Mouse (Mus musculus) spleen, adult 2 months (tissue): Measurements from ENCODE around the gene Ptprt. TPM values are rescaled to one million over a fixed set of nuclear protein-coding genes. Genes with fewer than 3 reads are reported as not detected.

Experiments
- DNase-seq, 2 experiments: peaks; one replicate each; pipeline versions ENCODE4 v3.0.0 to v3.0.0-alpha.2; 2012 to 2021; ENCODE audit warnings: low spot score in 2 of 2, low read depth in 1 of 2
- H3K27ac ChIP-seq: fragments of 200-500 bp; 2 replicates; pipeline ENCODE4 v1.5.1; 2012; ENCODE audit warnings: low read length, inconsistent platforms; ENCODE audit not compliant: insufficient read depth
- H3K27me3 ChIP-seq: fragments of 200-500 bp; 2 replicates; pipeline ENCODE4 v1.6.1; 2012; ENCODE audit warnings: mild to moderate bottlenecking, moderate library complexity, low read length, inconsistent platforms; ENCODE audit not compliant: control insufficient read depth, insufficient read depth
- H3K36me3 ChIP-seq: fragments of 200-500 bp; 2 replicates; pipeline ENCODE4 v1.6.1; 2012; ENCODE audit warnings: mild to moderate bottlenecking, low read length, inconsistent platforms; ENCODE audit not compliant: control insufficient read depth, insufficient read depth
- H3K4me1 ChIP-seq: fragments of 200-500 bp; 2 replicates; pipeline ENCODE4 v1.6.1; 2011; ENCODE audit warnings: inconsistent platforms; ENCODE audit not compliant: control insufficient read depth, insufficient read depth, insufficient read length
- H3K4me3 ChIP-seq: fragments of 200-500 bp; 2 replicates; pipeline ENCODE4 v1.5.1; 2011; ENCODE audit warnings: mild to moderate bottlenecking, inconsistent platforms; ENCODE audit not compliant: insufficient read depth, insufficient read length; ENCODE audit errors: extremely low read depth
- CTCF ChIP-seq: fragments of 200-500 bp; IDR thresholded peaks from 2 replicates; pipeline ENCODE4 v1.5.1; 2011; ENCODE audit warnings: mild to moderate bottlenecking, inconsistent platforms; ENCODE audit not compliant: insufficient read depth, insufficient read length, insufficient replicate concordance; ENCODE audit errors: extremely low read depth
- POLR2A ChIP-seq: fragments of 200-500 bp; IDR thresholded peaks from 2 replicates; pipeline ENCODE4 v1.6.1; 2011; ENCODE audit warnings: low read depth, low read length, inconsistent platforms
- WGBS: fragments of 180-500 bp; shearing (Covaris S2); methylation state at CpG from one replicate; pipeline ENCODE4 v1.1.7; 2018; 5-methylcytosine and 5-hydroxymethylcytosine counted together
- polyA plus RNA-seq: library from polyadenylated mRNA; depleted of rRNA; stranded (reverse); fragments of >200 nt; gene quantifications from 2 replicates; pipeline ENCODE4 v1.2.3, GENCODE M21; 2012

Gene Ptprt
- polyA plus RNA-seq, 1 experiment = 0.25 TPM

DNA sequence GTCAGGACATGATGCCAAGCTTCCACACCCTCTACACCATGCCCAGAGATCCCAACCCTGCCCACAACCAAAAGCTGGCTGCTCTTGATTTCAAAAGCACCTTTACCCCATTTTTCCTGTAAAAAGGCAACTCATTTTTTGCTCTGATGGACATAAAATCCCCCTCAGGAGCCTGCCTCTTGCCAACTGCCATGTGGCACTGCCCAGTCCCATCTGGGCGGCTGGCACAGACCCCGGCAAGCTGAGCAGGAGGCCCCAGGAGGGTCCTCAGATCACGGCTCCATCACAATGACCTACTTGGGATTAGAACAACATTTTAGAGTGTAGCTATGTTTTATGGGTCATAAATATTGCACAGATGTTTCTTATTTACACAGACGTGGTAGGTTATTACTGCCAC is 22.3 kb downstream of the Ptprt start:
- TF ChIP-seq CTCF (no peak), POLR2A (no peak)
- Histone ChIP-seq H3K4me3 (no peak overlapping the region), H3K4me1 (no peaks in the 10 kb centered on the region), H3K36me3 (no peaks in the 10 kb centered on the region), H3K27me3 (no peaks in the 10 kb centered on the region), H3K27ac (no peak overlapping the region)
- WGBS = 92% methylated on average over 4 of the region's 4 CpGs
- no peak for DNase-seq

DNA sequence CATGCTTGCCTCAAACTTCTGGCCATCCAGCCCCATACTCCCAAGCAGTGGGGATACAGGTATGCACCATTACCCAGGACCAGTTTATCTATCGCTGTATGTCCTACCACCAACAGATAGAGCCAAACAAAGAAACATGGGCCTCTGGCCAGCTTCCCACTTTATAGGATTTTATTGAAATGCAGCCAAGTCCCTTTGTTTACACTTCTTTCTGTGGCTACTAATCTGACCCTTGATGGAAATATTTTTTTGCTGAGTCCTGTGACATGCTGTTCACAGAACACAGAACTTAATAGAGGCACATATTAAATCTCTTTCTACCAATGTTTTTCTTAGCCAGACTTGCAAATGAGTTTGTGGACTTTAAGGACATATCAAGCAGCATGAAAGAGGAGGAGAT is 23.4 kb downstream of the Ptprt start:
- 93% methylated on average over 1 of the region's 1 CpGs for WGBS
- no peaks in the 10 kb centered on the region for H3K36me3 ChIP-seq
- no peak for DNase-seq
- no peaks in the 10 kb centered on the region for H3K4me1 ChIP-seq
- TF ChIP-seq POLR2A = no peak
- TF ChIP-seq CTCF = no peak
- H3K27ac ChIP-seq = no peak overlapping the region
- no peak overlapping the region for H3K4me3 ChIP-seq
- H3K27me3 ChIP-seq = no peaks in the 10 kb centered on the region

DNA sequence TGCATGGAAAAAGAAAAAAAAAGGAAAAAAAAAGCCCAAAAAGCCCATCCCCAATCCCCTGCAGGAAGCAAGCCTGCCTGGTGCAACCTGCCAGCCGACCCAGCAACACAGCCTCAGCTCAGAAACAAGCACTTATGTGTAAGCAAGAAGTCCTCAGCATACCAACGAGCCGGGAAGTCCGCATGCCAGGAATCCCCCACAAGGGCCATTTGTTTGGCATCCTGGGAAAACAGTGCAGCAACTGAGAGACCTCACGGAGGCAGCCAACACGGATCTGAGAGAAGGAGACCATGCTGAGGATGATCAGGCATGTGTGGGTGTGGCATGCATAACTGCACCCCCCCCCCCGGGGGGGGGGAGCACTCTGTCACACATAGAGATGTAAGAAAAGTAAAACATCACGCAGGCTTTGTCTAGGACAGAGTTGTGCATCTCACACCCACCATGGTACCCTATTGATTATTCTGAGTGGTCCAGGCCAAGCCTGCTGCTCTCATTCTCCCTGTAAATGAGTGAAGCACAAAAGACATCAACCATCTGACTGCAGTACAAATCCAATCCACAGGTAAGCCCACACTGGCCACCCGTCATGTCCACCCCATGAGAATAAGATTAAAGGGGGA is 24.4 kb downstream of the Ptprt start:
- WGBS = 58% methylated on average over 9 of the region's 9 CpGs
- Histone ChIP-seq H3K4me3 (no peak overlapping the region), H3K4me1 (no peaks in the 10 kb centered on the region), H3K27ac (no peak overlapping the region), H3K27me3 (no peaks in the 10 kb centered on the region), H3K36me3 (no peaks in the 10 kb centered on the region)
- TF ChIP-seq CTCF (no peak), POLR2A (no peak)
- DNase-seq = no peak

GRCm38 (mm10) chr2:162634901-162635300 is 26.0 kb downstream of the Ptprt start:
- Histone ChIP-seq H3K27me3 (no peaks in the 10 kb centered on the region), H3K4me1 (no peaks in the 10 kb centered on the region), H3K4me3 (no peak overlapping the region), H3K27ac (no peak overlapping the region), H3K36me3 (no peaks in the 10 kb centered on the region)
- DNase-seq = no peak
- TF ChIP-seq POLR2A = no peak
- 85% methylated on average over 5 of the region's 5 CpGs for WGBS

DNA sequence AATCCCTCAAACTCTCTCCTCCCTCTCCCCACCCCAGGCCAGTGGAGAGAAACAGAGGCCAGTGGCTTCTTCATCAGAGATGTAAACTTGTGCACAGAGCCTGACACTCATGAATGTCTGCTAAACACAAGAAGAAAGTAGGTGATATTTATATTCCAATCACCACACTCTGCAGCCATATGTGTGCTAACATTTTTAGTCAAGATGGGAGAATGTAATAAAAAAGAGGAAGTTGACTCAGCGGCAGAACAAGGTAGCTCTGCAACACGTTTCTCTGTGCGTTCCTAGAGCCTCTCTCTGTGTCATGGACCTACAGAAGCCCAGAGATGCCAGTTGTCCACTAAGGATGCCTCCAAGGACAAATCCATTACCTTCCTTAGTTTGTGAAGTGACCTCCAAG is 34.9 kb downstream of the Ptprt start:
- WGBS = 27% methylated on average over 3 of the region's 3 CpGs

GRCm38 (mm10) chr2:162624707-162625106 is 36.2 kb downstream of the Ptprt start:
- H3K4me1 ChIP-seq = no peaks in the 10 kb centered on the region
- H3K27me3 ChIP-seq = no peaks in the 10 kb centered on the region

More for the DNA sequence above, 34.9 kb downstream of the Ptprt start:
- DNase-seq = no peak
- no peak for TF ChIP-seq POLR2A
- TF ChIP-seq CTCF = no peak
- Histone ChIP-seq H3K4me1 (no peaks in the 10 kb centered on the region), H3K4me3 (no peak overlapping the region), H3K27me3 (no peaks in the 10 kb centered on the region), H3K36me3 (no peaks in the 10 kb centered on the region), H3K27ac (no peak overlapping the region)

DNA sequence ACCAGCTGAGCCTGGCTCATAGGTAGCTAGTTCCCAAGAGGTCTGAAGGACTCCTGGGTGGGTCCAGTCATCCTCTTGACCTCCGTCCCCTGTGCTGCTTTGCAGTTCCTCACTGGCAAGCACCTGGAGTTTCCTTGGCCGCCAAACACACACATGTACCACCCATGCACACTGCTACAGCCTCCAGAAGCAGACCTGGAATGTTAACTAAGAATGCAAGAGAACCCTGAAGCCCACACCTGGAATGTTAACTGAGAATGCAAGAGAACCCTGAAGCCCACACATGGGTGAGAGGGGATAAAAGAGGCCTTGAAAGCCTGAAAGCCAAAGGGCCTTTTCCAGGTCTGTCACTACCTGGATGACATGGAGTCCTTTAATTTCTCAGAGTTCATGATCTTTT is 46.7 kb downstream of the Ptprt start:
- H3K4me1 ChIP-seq = no peaks in the 10 kb centered on the region
- H3K27me3 ChIP-seq = no peaks in the 10 kb centered on the region
- TF ChIP-seq CTCF = no peak
- TF ChIP-seq POLR2A = no peak
- H3K27ac ChIP-seq = no peak overlapping the region
- DNase-seq = no peak
- H3K36me3 ChIP-seq = no peaks in the 10 kb centered on the region
- no peak overlapping the region for H3K4me3 ChIP-seq
- 71% methylated on average over 2 of the region's 2 CpGs for WGBS

More at GRCm38 (mm10) chr2:162624707-162625106, 36.2 kb downstream of the Ptprt start:
- no peak overlapping the region for H3K4me3 ChIP-seq
- no peak for DNase-seq
- H3K27ac ChIP-seq = no peak overlapping the region
- no peaks in the 10 kb centered on the region for H3K36me3 ChIP-seq
- TF ChIP-seq POLR2A (no peak), CTCF (no peak)
- WGBS = 81% methylated on average over 3 of the region's 3 CpGs
